ENCODE assay signal across 8 mouse cellular contexts in genomic region chr1:183297473-183297885, GRCm38 (mm10). TPM values are rescaled to one million over a fixed set of nuclear protein-coding genes. Genes with fewer than 3 reads are reported as not detected.
A peak's percentile ranks its signal among the peaks of the same experiment; 100 is the strongest.
DNase-seq lines count a peak whose midpoint lies in the region; ATAC-seq and TF ChIP-seq lines count a peak whose summit lies in the region.

No protein-coding gene starts in this region.

- H3K4me3 ChIP-seq in kidney, embryonic 14.5 days (ENCODE audit: low read length), result peak overlapping the region; percentile 51
- peak overlapping the region; percentile 82 to 84 for H3K4me3 ChIP-seq in ES-E14 (ENCODE audit: insufficient read depth in 1 of 2, low read depth in 1 of 2, low read length in 2 of 2, poor library complexity in 1 of 2, severe bottlenecking in 1 of 2)
- H3K4me3 ChIP-seq in heart, embryonic 16.5 days (ENCODE audit: low read length), result peak overlapping the region; percentile 57
- H3K4me3 ChIP-seq in liver, adult 2 months (ENCODE audit: insufficient read depth, low read depth, low read length), result peak overlapping the region; percentile 79
- peak overlapping the region; percentile 51 for H3K4me3 ChIP-seq in neural tube, embryonic 13.5 days

- H3K27me3 ChIP-seq in kidney, embryonic 14.5 days (ENCODE audit: control insufficient read depth, insufficient read depth, low read length), result no peaks in the 10 kb centered on the region
- no peaks in the 10 kb centered on the region for H3K27me3 ChIP-seq in heart, embryonic 16.5 days (ENCODE audit: control insufficient read depth, insufficient read depth, low read length)
- H3K27me3 ChIP-seq in liver, adult 2 months (ENCODE audit: control insufficient read depth, insufficient read depth, low read length), result no peaks in the 10 kb centered on the region
- H3K27me3 ChIP-seq in neural tube, embryonic 13.5 days, result no peaks in the 10 kb centered on the region

- peak; percentile 58 for ATAC-seq in kidney, embryonic 14.5 days (ENCODE audit: low FRiP score, low TSS enrichment)
- ATAC-seq in heart, embryonic 16.5 days (replicated peaks; ENCODE audit: extremely low read depth, insufficient read depth, low FRiP score), result peak; percentile 11
- ATAC-seq in neural tube, embryonic 13.5 days (ENCODE audit: low read depth), result peak; percentile 41

- TF ChIP-seq CTCF in liver, adult 2 months (IDR thresholded peaks at IDR 0.05; ENCODE audit: low read depth, low read length), result no peak

- H3K9ac ChIP-seq in kidney, embryonic 14.5 days (ENCODE audit: low read depth, low read length), result peak overlapping the region; percentile 57
- peak overlapping the region; percentile 72 for H3K9ac ChIP-seq in ES-E14 (ENCODE audit: insufficient read depth, low read depth, low read length, poor library complexity, severe bottlenecking)
- H3K9ac ChIP-seq in heart, embryonic 16.5 days (ENCODE audit: low read length), result peak overlapping the region; percentile 65
- H3K9ac ChIP-seq in liver, adult 2 months (ENCODE audit: low read depth, low read length), result peak overlapping the region; percentile 75
- H3K9ac ChIP-seq in neural tube, embryonic 13.5 days, result peak overlapping the region; percentile 72

- WGBS in kidney, embryonic 14.5 days, result under 1% methylated on average over 24 of the region's 30 CpGs
- WGBS in heart, embryonic 16.5 days, result under 1% methylated on average over 30 of the region's 30 CpGs
- 2% methylated on average over 29 of the region's 30 CpGs for WGBS in liver, adult 2 months
- WGBS in neural tube, embryonic 13.5 days, result 1% methylated on average over 26 of the region's 30 CpGs

- no peaks in the 10 kb centered on the region for H3K4me1 ChIP-seq in kidney, embryonic 14.5 days (ENCODE audit: control insufficient read depth, insufficient read depth, low read length)
- no peaks in the 10 kb centered on the region for H3K4me1 ChIP-seq in ES-E14 (ENCODE audit: control insufficient read depth in 2 of 2, insufficient read depth in 2 of 2, low read length in 2 of 2, poor library complexity in 1 of 2)
- H3K4me1 ChIP-seq in heart, embryonic 16.5 days (ENCODE audit: control insufficient read depth, insufficient read depth, low read length), result no peaks in the 10 kb centered on the region
- peaks cover 3% of the 10 kb centered on the region; the same call in 1 of the 2 replicates for H3K4me1 ChIP-seq in liver, adult 2 months (ENCODE audit: control insufficient read depth, insufficient read depth, low read length)
- peaks cover 8% of the 10 kb centered on the region for H3K4me1 ChIP-seq in neural tube, embryonic 13.5 days (replicated peaks)

- peak overlapping the region; percentile 49 for H3K4me2 ChIP-seq in kidney, embryonic 14.5 days (replicated peaks; ENCODE audit: low read depth, low read length)
- peak overlapping the region; percentile 63 for H3K4me2 ChIP-seq in heart, embryonic 16.5 days (ENCODE audit: low read depth, low read length)
- peak overlapping the region; percentile 61 for H3K4me2 ChIP-seq in neural tube, embryonic 13.5 days

- no peak for DNase-seq in kidney, adult 11 months
- peak; percentile 33 for DNase-seq in ES-E14 (ENCODE audit: low read depth, low spot score)
- peak; percentile 65 for DNase-seq in embryo, embryonic 11 days
- DNase-seq in liver, adult 2 months (ENCODE audit: extremely low read depth, low read depth, low spot score), result no peak
- peak; percentile 49 to 59 for DNase-seq in urinary bladder, postnatal 4 days (ENCODE audit: low spot score in 2 of 2)

- in situ Hi-C loops in ES-E14 (cut with MboI; ENCODE audit: low sequenced_read_pairs in 2 of 2, unreplicated experiment in 2 of 2), result no loop called here

- TF ChIP-seq POLR2A in liver, adult 2 months (IDR thresholded peaks at IDR 0.05; ENCODE audit: extremely low read depth, insufficient read depth, low read length), result no peak

- H3K79me2 ChIP-seq in liver, adult 2 months (ENCODE audit: control insufficient read depth, insufficient read depth, low read length), result peaks cover 4% of the 10 kb centered on the region; the same call in 1 of the 2 replicates

- peaks cover 10% of the 10 kb centered on the region for H3K36me3 ChIP-seq in kidney, embryonic 14.5 days (ENCODE audit: control insufficient read depth, insufficient read depth, low read length)
- no peaks in the 10 kb centered on the region for H3K36me3 ChIP-seq in ES-E14 (ENCODE audit: control insufficient read depth, insufficient read depth, low read length, poor library complexity, severe bottlenecking)
- H3K36me3 ChIP-seq in heart, embryonic 16.5 days (ENCODE audit: control insufficient read depth, insufficient read depth), result peaks cover 4% of the 10 kb centered on the region; the same call in 1 of the 2 replicates
- peaks cover 9% of the 10 kb centered on the region; the same call in 1 of the 2 replicates for H3K36me3 ChIP-seq in liver, adult 2 months (ENCODE audit: control insufficient read depth, insufficient read depth, low read length)
- peaks cover 14% of the 10 kb centered on the region for H3K36me3 ChIP-seq in neural tube, embryonic 13.5 days

- H3K9me3 ChIP-seq in kidney, embryonic 14.5 days (ENCODE audit: control insufficient read depth, low read length), result no peaks in the 10 kb centered on the region
- H3K9me3 ChIP-seq in ES-E14 (ENCODE audit: control insufficient read depth, insufficient read depth, low read depth, low read length), result no peaks in the 10 kb centered on the region
- H3K9me3 ChIP-seq in heart, embryonic 16.5 days (replicated peaks; ENCODE audit: control insufficient read depth, low read length), result no peaks in the 10 kb centered on the region
- no peaks in the 10 kb centered on the region for H3K9me3 ChIP-seq in neural tube, embryonic 13.5 days

- no peak overlapping the region; the same call in 1 of the 2 replicates for H3K27ac ChIP-seq in kidney, embryonic 14.5 days (ENCODE audit: low read depth, low read length)
- H3K27ac ChIP-seq in ES-E14 (ENCODE audit: insufficient read depth, low read depth, low read length, poor library complexity, severe bottlenecking), result no peak overlapping the region
- peak overlapping the region; percentile 67 for H3K27ac ChIP-seq in heart, embryonic 16.5 days (ENCODE audit: low read length)
- peak overlapping the region; percentile 55 for H3K27ac ChIP-seq in liver, adult 2 months (replicated peaks; ENCODE audit: insufficient read depth, low read depth, low read length)
- peak overlapping the region; percentile 52 for H3K27ac ChIP-seq in neural tube, embryonic 13.5 days (replicated peaks)

TF ChIP-seq in ES-E14, 5 proteins besides CTCF, POLR2A, EP300 and RAD21:
- TF ChIP-seq ZNF384 (IDR thresholded peaks at IDR 0.05; ENCODE audit: low read depth, low read length) (no peak), MAFK (IDR thresholded peaks at IDR 0.05; ENCODE audit: insufficient read depth, low read depth, low read length) (no peak), ZC3H11A (IDR thresholded peaks at IDR 0.05; ENCODE audit: borderline replicate concordance, low read depth, low read length) (no peak), CHD2 (IDR thresholded peaks at IDR 0.05; ENCODE audit: low read depth, low read length) (no peak), HCFC1 (IDR thresholded peaks at IDR 0.05; ENCODE audit: borderline replicate concordance, insufficient read depth, low read length) (no peak; the same call in 1 of the 2 replicates)

RNA-seq across cellular contexts. Expression of gene Brox, which starts 0.4 kb away (rescaled TPM):
- 26.1 and 51.4 TPM in 2 replicates for polyA plus RNA-seq in kidney, embryonic 14.5 days (2014; fragmentation: Nextera tagmentation; extraction: Ambion mirVana)
- total RNA-seq in ES-E14 (2012; rRNA removed), result 25.5 and 34.1 TPM in 2 replicates
- polyA plus RNA-seq in heart, embryonic 16.5 days (2015; fragmentation: Nextera tagmentation; extraction: Ambion mirVana), result 46.9 and 48.1 TPM in 2 replicates
- 26.7 and 29.5 TPM in 2 replicates for total RNA-seq in liver, adult 2 months (2014; rRNA removed)
- 7.1 and 8.2 TPM in 2 replicates for polyA plus RNA-seq in liver, adult 2 months (2012; rRNA removed)
- polyA plus RNA-seq in neural tube, embryonic 13.5 days (2015; fragmentation: Nextera tagmentation; extraction: Ambion mirVana), result 100 and 105 TPM in 2 replicates

RNA-seq across cellular contexts. Expression of gene Aida, which starts 1.1 kb away (rescaled TPM):
- polyA plus RNA-seq in kidney, embryonic 14.5 days (2014; fragmentation: Nextera tagmentation; extraction: Ambion mirVana), result 24.9 and 63.1 TPM in 2 replicates
- total RNA-seq in ES-E14 (2012; rRNA removed), result 22.0 and 28.5 TPM in 2 replicates
- 25.0 and 31.2 TPM in 2 replicates for polyA plus RNA-seq in heart, embryonic 16.5 days (2015; fragmentation: Nextera tagmentation; extraction: Ambion mirVana)
- 8.7 and 10.8 TPM in 2 replicates for total RNA-seq in liver, adult 2 months (2014; rRNA removed)
- 3.5 and 3.6 TPM in 2 replicates for polyA plus RNA-seq in liver, adult 2 months (2012; rRNA removed)
- 53.7 and 56.5 TPM in 2 replicates for polyA plus RNA-seq in neural tube, embryonic 13.5 days (2015; fragmentation: Nextera tagmentation; extraction: Ambion mirVana)

Comparison
In these comparisons a context has a peak if more than half of its experiments do, and no peak if none do; other contexts are left out.
1. H3K27ac ChIP-seq: peak in heart, embryonic 16.5 days (single experiment), liver, adult 2 months (single experiment) and neural tube, embryonic 13.5 days (single experiment); none in kidney, embryonic 14.5 days (single experiment) and ES-E14 (single experiment).
2. DNase-seq: peak in ES-E14 (single experiment), embryo, embryonic 11 days (single experiment) and urinary bladder, postnatal 4 days (2 of 2); none in kidney, adult 11 months (single experiment) and liver, adult 2 months (single experiment).
3. Peak in every context shown above with its lines, with median percentiles within 50 percentile points of each other: ATAC-seq, H3K4me2 ChIP-seq, H3K4me3 ChIP-seq and H3K9ac ChIP-seq.